10 mouse cellular contexts compared by ENCODE assay signal in genomic region chr5:112289819-112290535, GRCm38 (mm10). TPM values are rescaled to one million over a fixed set of nuclear protein-coding genes. Genes with fewer than 3 reads are reported as not detected.
DNase-seq lines count a peak whose midpoint lies in the region; ATAC-seq and TF ChIP-seq lines count a peak whose summit lies in the region.
"Had no signal": no experiment of that assay in that cellular context is flagged by ENCODE, and none has a peak within 500 bp of the region (broad histone marks: within the 10 kb centered on the region; RNA-seq: fewer than 3 reads in every experiment).

No protein-coding gene starts in this region.

- intact Hi-C loops in gastrocnemius, postnatal 14 days (cut with DNase I; ENCODE audit: low total_unique reads): no loop called here

- TF ChIP-seq CTCF in lung, embryonic 14.5 days (IDR thresholded peaks at IDR 0.05; ENCODE audit: low read depth): no peak

- H3K9ac ChIP-seq in forebrain, embryonic 12.5 days: no peak overlapping the region
- no peak overlapping the region for H3K9ac ChIP-seq in forebrain, embryonic 15.5 days (replicated peaks)
- no peak overlapping the region for H3K9ac ChIP-seq in lung, embryonic 14.5 days

- no peaks in the 10 kb centered on the region for H3K9me3 ChIP-seq in forebrain, embryonic 12.5 days
- no peaks in the 10 kb centered on the region for H3K9me3 ChIP-seq in forebrain, embryonic 15.5 days
- H3K9me3 ChIP-seq in lung, embryonic 14.5 days (ENCODE audit: low read depth, low read length): no peaks in the 10 kb centered on the region

- no peak for ATAC-seq in forebrain, embryonic 12.5 days (ENCODE audit: low FRiP score)
- no peak for ATAC-seq in forebrain, embryonic 15.5 days (replicated peaks)
- no peak for ATAC-seq in lung, embryonic 14.5 days (ENCODE audit: insufficient read depth)

- no peak for DNase-seq in lung, embryonic 14.5 days
- DNase-seq in lung, postnatal 25 days (ENCODE audit: low spot score): no peak
- peak; percentile 78 for DNase-seq in gastrocnemius, postnatal 14 days
- peak; percentile 62 for DNase-seq in lung, postnatal 10 days
- no peak for DNase-seq in testis, postnatal 10 days (ENCODE audit: low spot score)
- no peak for DNase-seq in layer of hippocampus, postnatal 14 days (ENCODE audit: low spot score in 2 of 2)
- DNase-seq: embryo, embryonic 11 days had no signal

- H3K4me2 ChIP-seq in forebrain, embryonic 12.5 days: no peak overlapping the region
- H3K4me2 ChIP-seq in forebrain, embryonic 15.5 days (replicated peaks): no peak overlapping the region
- H3K4me2 ChIP-seq in lung, embryonic 14.5 days: peak overlapping the region; percentile 27

- 0 out of 2 replicates have a peak overlapping the region, but pooled peaks have one; percentile 25 for H3K27ac ChIP-seq in forebrain, embryonic 12.5 days
- no peak overlapping the region for H3K27ac ChIP-seq in forebrain, embryonic 15.5 days (replicated peaks)
- H3K27ac ChIP-seq in lung, embryonic 14.5 days (ENCODE audit: low read depth): no peak overlapping the region

- H3K27me3 ChIP-seq in forebrain, embryonic 12.5 days: no peaks in the 10 kb centered on the region
- H3K27me3 ChIP-seq in forebrain, embryonic 15.5 days: no peaks in the 10 kb centered on the region
- H3K27me3 ChIP-seq in lung, embryonic 14.5 days (ENCODE audit: insufficient read depth, low read length): no peaks in the 10 kb centered on the region

- 87% methylated on average over 16 of the region's 16 CpGs for WGBS in forebrain, embryonic 12.5 days
- WGBS in forebrain, embryonic 15.5 days: 85% methylated on average over 16 of the region's 16 CpGs
- 79% methylated on average over 16 of the region's 16 CpGs for WGBS in lung, embryonic 14.5 days

- H3K36me3 ChIP-seq in forebrain, embryonic 12.5 days (replicated peaks): no peaks in the 10 kb centered on the region
- no peaks in the 10 kb centered on the region for H3K36me3 ChIP-seq in forebrain, embryonic 15.5 days
- H3K36me3 ChIP-seq in lung, embryonic 14.5 days (ENCODE audit: insufficient read depth): no peaks in the 10 kb centered on the region

- H3K4me3 ChIP-seq in forebrain, embryonic 12.5 days (replicated peaks): no peak overlapping the region
- H3K4me3 ChIP-seq in forebrain, embryonic 15.5 days: no peak overlapping the region
- H3K4me3 ChIP-seq in lung, embryonic 14.5 days (ENCODE audit: low read depth, low read length): no peak overlapping the region

- peaks cover 9% of the 10 kb centered on the region for H3K4me1 ChIP-seq in forebrain, embryonic 12.5 days
- 0 out of 2 replicates have a peak, but pooled peaks cover 7% of the 10 kb centered on the region for H3K4me1 ChIP-seq in forebrain, embryonic 15.5 days
- H3K4me1 ChIP-seq in lung, embryonic 14.5 days (ENCODE audit: insufficient read depth): no peaks in the 10 kb centered on the region

RNA-seq across cellular contexts. Expression of gene Tpst2, which starts 13.5 kb away (rescaled TPM):
- 27.1 and 28.6 TPM in 2 replicates for polyA plus RNA-seq in forebrain, embryonic 12.5 days (2016; fragmentation: Nextera tagmentation; extraction: Ambion mirVana)
- polyA plus RNA-seq in forebrain, embryonic 15.5 days (2015; fragmentation: Nextera tagmentation; extraction: Ambion mirVana): 28.8 and 29.5 TPM in 2 replicates
- polyA plus RNA-seq in lung, embryonic 14.5 days (2014; fragmentation: Nextera tagmentation; extraction: Ambion mirVana): 53.2 and 57.7 TPM in 2 replicates
- total RNA-seq in gastrocnemius, postnatal 14 days (2021): 10 to 100 TPM; 17.4 to 23.4 TPM
- total RNA-seq in layer of hippocampus, postnatal 14 days (2021): 10 to 100 TPM; 41.1 to 43.0 TPM

RNA-seq across cellular contexts. Expression of gene Crybb1, which starts 34.4 kb away (rescaled TPM):
- 1.2 and 1.3 TPM in 2 replicates for polyA plus RNA-seq in forebrain, embryonic 12.5 days (2016; fragmentation: Nextera tagmentation; extraction: Ambion mirVana)
- polyA plus RNA-seq in forebrain, embryonic 15.5 days (2015; fragmentation: Nextera tagmentation; extraction: Ambion mirVana): 5.4 and 5.5 TPM in 2 replicates
- polyA plus RNA-seq in lung, embryonic 14.5 days (2014; fragmentation: Nextera tagmentation; extraction: Ambion mirVana): 2.0 TPM in 2 replicates
- total RNA-seq in gastrocnemius, postnatal 14 days (2021): 1 to 10 TPM; 1.9 to 2.0 TPM
- total RNA-seq in layer of hippocampus, postnatal 14 days (2021): 10 to 100 TPM; 16.1 to 17.5 TPM
- total RNA-seq: megakaryocyte progenitor cell, adult 5-6 weeks had no signal

RNA-seq across cellular contexts. Expression of gene Tfip11, which starts 36.2 kb away (rescaled TPM):
- 38.1 and 39.5 TPM in 2 replicates for polyA plus RNA-seq in forebrain, embryonic 12.5 days (2016; fragmentation: Nextera tagmentation; extraction: Ambion mirVana)
- polyA plus RNA-seq in forebrain, embryonic 15.5 days (2015; fragmentation: Nextera tagmentation; extraction: Ambion mirVana): 33.9 and 34.4 TPM in 2 replicates
- polyA plus RNA-seq in lung, embryonic 14.5 days (2014; fragmentation: Nextera tagmentation; extraction: Ambion mirVana): 27.0 and 27.1 TPM in 2 replicates
- 10 to 100 TPM; 12.0 to 13.2 TPM for total RNA-seq in gastrocnemius, postnatal 14 days (2021)
- total RNA-seq in layer of hippocampus, postnatal 14 days (2021): 10 to 100 TPM; 34.9 to 36.8 TPM

RNA-seq across cellular contexts. Expression of gene Cryba4, which starts 37.7 kb away (rescaled TPM):
- 1.2 and 1.4 TPM in 2 replicates for polyA plus RNA-seq in forebrain, embryonic 12.5 days (2016; fragmentation: Nextera tagmentation; extraction: Ambion mirVana)
- 1.6 and 1.8 TPM in 2 replicates for polyA plus RNA-seq in forebrain, embryonic 15.5 days (2015; fragmentation: Nextera tagmentation; extraction: Ambion mirVana)
- polyA plus RNA-seq in lung, embryonic 14.5 days (2014; fragmentation: Nextera tagmentation; extraction: Ambion mirVana): 2.4 and 2.7 TPM in 2 replicates
- total RNA-seq in gastrocnemius, postnatal 14 days (2021): under 1 TPM; 0.42 to 0.68 TPM
- total RNA-seq in layer of hippocampus, postnatal 14 days (2021): 1 to 10 TPM; 1.1 to 1.8 TPM
- total RNA-seq: megakaryocyte progenitor cell, adult 5-6 weeks had no signal

RNA-seq across cellular contexts. Expression of gene Srrd, which starts 52.9 kb away (rescaled TPM):
- 47.3 and 50.0 TPM in 2 replicates for polyA plus RNA-seq in forebrain, embryonic 12.5 days (2016; fragmentation: Nextera tagmentation; extraction: Ambion mirVana)
- polyA plus RNA-seq in forebrain, embryonic 15.5 days (2015; fragmentation: Nextera tagmentation; extraction: Ambion mirVana): 54.0 and 57.5 TPM in 2 replicates
- 42.3 and 51.0 TPM in 2 replicates for polyA plus RNA-seq in lung, embryonic 14.5 days (2014; fragmentation: Nextera tagmentation; extraction: Ambion mirVana)
- 1 to 10 TPM; 3.2 to 3.3 TPM for total RNA-seq in gastrocnemius, postnatal 14 days (2021)
- total RNA-seq in layer of hippocampus, postnatal 14 days (2021): 10 to 100 TPM; 26.4 to 30.1 TPM

Comparison
In these comparisons a context has a peak if more than half of its experiments do, and no peak if none do; other contexts are left out.
1. DNase-seq: peak in gastrocnemius, postnatal 14 days (single experiment) and lung, postnatal 10 days (single experiment); none in lung, embryonic 14.5 days (single experiment), lung, postnatal 25 days (single experiment), testis, postnatal 10 days (single experiment) and layer of hippocampus, postnatal 14 days (0 of 2).